Mouse (Mus musculus): ENCODE data around the gene Rab5a. TPM values are rescaled to one million over a fixed set of nuclear protein-coding genes. Genes with fewer than 3 reads are reported as not detected.
"Not testable (repeated sequence)": the region's sequence is repeated elsewhere in the genome, so short reads cannot be mapped to it uniquely, and the experiment has no call there.

Rab5a gene
- polyA plus RNA-seq, 1 experiment from 2014 or later: 28.2 TPM

GRCm38 (mm10) chr17:53531160-53531559, 52.1 kb downstream of the Rab5a start:
- ATAC-seq (ENCODE audit: low read depth): no peak

GRCm38 (mm10) chr17:53532425-53532824, 53.4 kb downstream of the Rab5a start:
- Histone ChIP-seq H3K9ac (ENCODE audit: low read depth, low read length) (no peak overlapping the region), H3K9me3 (replicated peaks; ENCODE audit: control insufficient read depth, low read length) (no peaks in the 10 kb centered on the region), H3K4me3 (ENCODE audit: low read depth, low read length) (no peak overlapping the region), H3K27me3 (ENCODE audit: control insufficient read depth, insufficient read depth, low read depth, low read length) (no peaks in the 10 kb centered on the region), H3K4me1 (ENCODE audit: control insufficient read depth, low read depth, low read length) (no peaks in the 10 kb centered on the region), H3K4me2 (ENCODE audit: low read depth, low read length) (no peak overlapping the region), H3K27ac (ENCODE audit: low read length) (no peak overlapping the region), H3K36me3 (ENCODE audit: control insufficient read depth, insufficient read depth) (no peaks in the 10 kb centered on the region)
- no peak for ATAC-seq (ENCODE audit: low read depth)
- 20% methylated on average over 2 of the region's 2 CpGs for WGBS (ENCODE audit: insufficient replicate concordance)

More at GRCm38 (mm10) chr17:53531160-53531559, 52.1 kb downstream of the Rab5a start:
- Histone ChIP-seq H3K4me2 (ENCODE audit: low read depth, low read length) (no peak overlapping the region), H3K27me3 (ENCODE audit: control insufficient read depth, insufficient read depth, low read depth, low read length) (no peaks in the 10 kb centered on the region), H3K9me3 (replicated peaks; ENCODE audit: control insufficient read depth, low read length) (no peaks in the 10 kb centered on the region), H3K36me3 (ENCODE audit: control insufficient read depth, insufficient read depth) (no peaks in the 10 kb centered on the region), H3K4me1 (ENCODE audit: control insufficient read depth, low read depth, low read length) (no peaks in the 10 kb centered on the region), H3K4me3 (ENCODE audit: low read depth, low read length) (no peak overlapping the region), H3K27ac (ENCODE audit: low read length) (no peak overlapping the region), H3K9ac (ENCODE audit: low read depth, low read length) (no peak overlapping the region)
- 17% methylated on average over 2 of the region's 2 CpGs for WGBS (ENCODE audit: insufficient replicate concordance)

- WGBS (ENCODE audit: insufficient replicate concordance): 62% methylated on average over 2 of the region's 2 CpGs
- H3K4me3 ChIP-seq (ENCODE audit: low read depth, low read length); H3K27ac ChIP-seq (ENCODE audit: low read length); ATAC-seq (ENCODE audit: low read depth); H3K9ac ChIP-seq (ENCODE audit: low read depth, low read length); H3K4me2 ChIP-seq (ENCODE audit: low read depth, low read length); H3K36me3 ChIP-seq (ENCODE audit: control insufficient read depth, insufficient read depth); H3K27me3 ChIP-seq (ENCODE audit: control insufficient read depth, insufficient read depth, low read depth, low read length); H3K9me3 ChIP-seq (replicated peaks; ENCODE audit: control insufficient read depth, low read length); H3K4me1 ChIP-seq (ENCODE audit: control insufficient read depth, low read depth, low read length): not testable (repeated sequence)
Observed at GRCm38 (mm10) chr17:53539351-53539750, 60.3 kb downstream of the Rab5a start, which contains the start of gene Pp2d1. Gene Pp2d1 (minus strand): TSS chr17:53539451.

GRCm38 (mm10) chr17:53542536-53542935, 63.5 kb downstream of the Rab5a start:
- no peak overlapping the region for H3K9ac ChIP-seq (ENCODE audit: low read depth, low read length)
- no peaks in the 10 kb centered on the region for H3K27me3 ChIP-seq (ENCODE audit: control insufficient read depth, insufficient read depth, low read depth, low read length)
- 75% methylated on average over 4 of the region's 4 CpGs for WGBS (ENCODE audit: insufficient replicate concordance)
- ATAC-seq (ENCODE audit: low read depth): no peak
- no peak overlapping the region for H3K27ac ChIP-seq (ENCODE audit: low read length)
- H3K4me2 ChIP-seq (ENCODE audit: low read depth, low read length): no peak overlapping the region
- no peaks in the 10 kb centered on the region for H3K4me1 ChIP-seq (ENCODE audit: control insufficient read depth, low read depth, low read length)
- H3K9me3 ChIP-seq (replicated peaks; ENCODE audit: control insufficient read depth, low read length): no peaks in the 10 kb centered on the region
- no peak overlapping the region for H3K4me3 ChIP-seq (ENCODE audit: low read depth, low read length)
- H3K36me3 ChIP-seq (ENCODE audit: control insufficient read depth, insufficient read depth): no peaks in the 10 kb centered on the region

GRCm38 (mm10) chr17:53543591-53544324, 64.7 kb downstream of the Rab5a start:
- Histone ChIP-seq H3K4me3 (ENCODE audit: low read depth, low read length) (no peak overlapping the region), H3K27me3 (ENCODE audit: control insufficient read depth, insufficient read depth, low read depth, low read length) (no peaks in the 10 kb centered on the region), H3K4me1 (ENCODE audit: control insufficient read depth, low read depth, low read length) (no peaks in the 10 kb centered on the region), H3K36me3 (ENCODE audit: control insufficient read depth, insufficient read depth) (no peaks in the 10 kb centered on the region), H3K9me3 (replicated peaks; ENCODE audit: control insufficient read depth, low read length) (no peaks in the 10 kb centered on the region), H3K27ac (ENCODE audit: low read length) (no peak overlapping the region), H3K4me2 (ENCODE audit: low read depth, low read length) (no peak overlapping the region), H3K9ac (ENCODE audit: low read depth, low read length) (no peak overlapping the region)
- no peak for ATAC-seq (ENCODE audit: low read depth)
- WGBS (ENCODE audit: insufficient replicate concordance): 71% methylated on average over 9 of the region's 9 CpGs

GRCm38 (mm10) chr17:53551306-53552299, 72.6 kb downstream of the Rab5a start:
- Histone ChIP-seq H3K36me3 (ENCODE audit: control insufficient read depth, insufficient read depth) (no peaks in the 10 kb centered on the region), H3K9me3 (replicated peaks; ENCODE audit: control insufficient read depth, low read length) (no peaks in the 10 kb centered on the region), H3K9ac (ENCODE audit: low read depth, low read length) (no peak overlapping the region), H3K27me3 (ENCODE audit: control insufficient read depth, insufficient read depth, low read depth, low read length) (no peaks in the 10 kb centered on the region), H3K4me1 (ENCODE audit: control insufficient read depth, low read depth, low read length) (peaks cover 21% of the 10 kb centered on the region), H3K4me3 (ENCODE audit: low read depth, low read length) (no peak overlapping the region), H3K4me2 (ENCODE audit: low read depth, low read length) (no peak overlapping the region), H3K27ac (ENCODE audit: low read length) (no peak overlapping the region)
- 76% methylated on average over 8 of the region's 8 CpGs for WGBS (ENCODE audit: insufficient replicate concordance)
- ATAC-seq (ENCODE audit: low read depth): no peak

- Histone ChIP-seq H3K9ac (ENCODE audit: low read depth, low read length) (no peak overlapping the region), H3K27ac (ENCODE audit: low read length) (peak overlapping the region; percentile 25), H3K4me3 (ENCODE audit: low read depth, low read length) (no peak overlapping the region), H3K4me2 (ENCODE audit: low read depth, low read length) (0 out of 2 replicates have a peak overlapping the region, but pooled peaks have one; percentile 22), H3K9me3 (replicated peaks; ENCODE audit: control insufficient read depth, low read length) (no peaks in the 10 kb centered on the region), H3K36me3 (ENCODE audit: control insufficient read depth, insufficient read depth) (no peaks in the 10 kb centered on the region), H3K4me1 (ENCODE audit: control insufficient read depth, low read depth, low read length) (peaks cover 25% of the 10 kb centered on the region), H3K27me3 (ENCODE audit: control insufficient read depth, insufficient read depth, low read depth, low read length) (no peaks in the 10 kb centered on the region)
- ATAC-seq (ENCODE audit: low read depth): peak; percentile 61
- 60% methylated on average over 4 of the region's 4 CpGs for WGBS (ENCODE audit: insufficient replicate concordance)
Observed at GRCm38 (mm10) chr17:53554088-53554487, 75.1 kb downstream of the Rab5a start.

- H3K9me3 ChIP-seq (replicated peaks; ENCODE audit: control insufficient read depth, low read length): no peaks in the 10 kb centered on the region
- 20% methylated on average over 3 of the region's 3 CpGs for WGBS (ENCODE audit: insufficient replicate concordance)
- H3K4me2 ChIP-seq (ENCODE audit: low read depth, low read length): peak overlapping the region; percentile 22; the same call in 1 of the 2 replicates
- no peak overlapping the region for H3K9ac ChIP-seq (ENCODE audit: low read depth, low read length)
- peak overlapping the region; percentile 25 for H3K27ac ChIP-seq (ENCODE audit: low read length)
- no peaks in the 10 kb centered on the region for H3K36me3 ChIP-seq (ENCODE audit: control insufficient read depth, insufficient read depth)
- H3K4me3 ChIP-seq (ENCODE audit: low read depth, low read length): no peak overlapping the region
- ATAC-seq (ENCODE audit: low read depth): peak; percentile 86
- peaks cover 25% of the 10 kb centered on the region for H3K4me1 ChIP-seq (ENCODE audit: control insufficient read depth, low read depth, low read length)
- no peaks in the 10 kb centered on the region for H3K27me3 ChIP-seq (ENCODE audit: control insufficient read depth, insufficient read depth, low read depth, low read length)
Observed at GRCm38 (mm10) chr17:53554813-53555212, 75.8 kb downstream of the Rab5a start.
